10 mouse cellular contexts compared by ENCODE assay signal in genomic region chr4:85837532-85837965, GRCm38 (mm10).
DNase-seq lines count a peak whose midpoint lies in the region; ATAC-seq and TF ChIP-seq lines count a peak whose summit lies in the region.
"Had no signal": no experiment of that assay in that cellular context is flagged by ENCODE, and none has a peak within 500 bp of the region (broad histone marks: within the 10 kb centered on the region; RNA-seq: fewer than 3 reads in every experiment).

No protein-coding gene starts in this region.

- no peak overlapping the region for H3K27ac ChIP-seq in kidney, adult 2 months (ENCODE audit: insufficient read depth, low read depth, low read length)
- H3K27ac ChIP-seq in liver, postnatal 0 days (ENCODE audit: low read depth) = no peak overlapping the region
- H3K27ac ChIP-seq: liver, embryonic 15.5 days had no signal

- 37% methylated on average over 5 of the region's 5 CpGs for WGBS in kidney, adult 2 months
- WGBS in liver, postnatal 0 days (ENCODE audit: insufficient replicate concordance) = 47% methylated on average over 5 of the region's 5 CpGs

- H3K4me3 ChIP-seq in kidney, adult 2 months (ENCODE audit: insufficient read depth, low read depth, low read length) = no peak overlapping the region
- H3K4me3 ChIP-seq in liver, postnatal 0 days (ENCODE audit: low read depth, low read length) = no peak overlapping the region
- H3K4me3 ChIP-seq: liver, embryonic 15.5 days had no signal

- no peak for TF ChIP-seq EP300 in liver, postnatal 0 days (IDR thresholded peaks at IDR 0.05; ENCODE audit: low read depth)

- no peaks in the 10 kb centered on the region for H3K27me3 ChIP-seq in kidney, adult 2 months (replicated peaks; ENCODE audit: control insufficient read depth, insufficient read depth, low read length)
- H3K27me3 ChIP-seq in liver, postnatal 0 days (ENCODE audit: insufficient read depth, low read length) = no peaks in the 10 kb centered on the region
- H3K27me3 ChIP-seq: liver, embryonic 15.5 days had no signal

- no peak overlapping the region for H3K9ac ChIP-seq in liver, postnatal 0 days (replicated peaks)
- H3K9ac ChIP-seq: liver, embryonic 15.5 days had no signal

- TF ChIP-seq CTCF in kidney, adult 2 months (conservative IDR thresholded peaks at IDR 0.05; ENCODE audit: insufficient read depth, insufficient read length, low read depth, low read length) = no peak
- TF ChIP-seq CTCF in liver, postnatal 0 days (IDR thresholded peaks at IDR 0.05; ENCODE audit: low read depth) = no peak

- H3K4me2 ChIP-seq in liver, postnatal 0 days (ENCODE audit: low read depth, low read length) = no peak overlapping the region
- H3K4me2 ChIP-seq: liver, embryonic 15.5 days had no signal

- peak; percentile 6 for DNase-seq in adrenal gland, postnatal 14 days
- no peak for DNase-seq in adrenal gland, adult (ENCODE audit: inconsistent age in 2 of 2, low spot score in 1 of 2)
- DNase-seq in right cerebral cortex, postnatal 10 days (ENCODE audit: low spot score in 2 of 2) = peak; percentile 35 to 38
- no peak for DNase-seq in right cerebral cortex, postnatal 36 days (ENCODE audit: low spot score in 2 of 2)
- DNase-seq in kidney, postnatal 14 days = no peak
- no peak for DNase-seq in kidney, adult 2 months
- no peak for DNase-seq in liver, postnatal 0 days
- DNase-seq: kidney, postnatal 25 days had no signal

- no peaks in the 10 kb centered on the region for H3K9me3 ChIP-seq in liver, postnatal 0 days (ENCODE audit: low read length)
- H3K9me3 ChIP-seq: liver, embryonic 15.5 days had no signal

- no peak for TF ChIP-seq POLR2A in kidney, adult 2 months (IDR thresholded peaks at IDR 0.05; ENCODE audit: low read depth, low read length)

- ATAC-seq in hematopoietic stem cell, adult 5-6 weeks (replicated peaks in 1 of 2; ENCODE audit: insufficient read depth in 1 of 2, low FRiP score in 2 of 2, low TSS enrichment in 1 of 2, low read depth in 1 of 2, poor library complexity in 2 of 2, severe bottlenecking in 2 of 2) = peak; percentile 83 to 93
- no peak for ATAC-seq in liver, postnatal 0 days

- H3K4me1 ChIP-seq in kidney, adult 2 months (ENCODE audit: control insufficient read depth, insufficient read depth, low read length) = no peaks in the 10 kb centered on the region
- H3K4me1 ChIP-seq in liver, postnatal 0 days (ENCODE audit: insufficient read depth) = no peaks in the 10 kb centered on the region
- H3K4me1 ChIP-seq: liver, embryonic 15.5 days had no signal

- no peaks in the 10 kb centered on the region for H3K36me3 ChIP-seq in kidney, adult 2 months (ENCODE audit: control insufficient read depth, insufficient read depth, low read length)
- H3K36me3 ChIP-seq in liver, postnatal 0 days (replicated peaks; ENCODE audit: insufficient read depth, low read length) = no peaks in the 10 kb centered on the region
- H3K36me3 ChIP-seq: liver, embryonic 15.5 days had no signal

Comparison
In these comparisons a context has a peak if more than half of its experiments do, and no peak if none do; other contexts are left out.
1. DNase-seq: peak in adrenal gland, postnatal 14 days (single experiment) and right cerebral cortex, postnatal 10 days (2 of 2); none in adrenal gland, adult (0 of 2), right cerebral cortex, postnatal 36 days (0 of 2), kidney, postnatal 14 days (single experiment), kidney, adult 2 months (single experiment) and liver, postnatal 0 days (single experiment).